Mouse (Mus musculus) lung, postnatal 0 days (tissue): ENCODE measurements at regions not wholly inside any gene's neighbourhood (a gene's known extent, or its start where the extent isn't known, plus 50 kb on each side); places are given as distances from the start of the nearest gene placed in this dataset.

Experiments used
- CTCF ChIP-seq: IDR thresholded peaks from 2 replicates; pipeline ENCODE4 v1.5.1; 2016; ENCODE audit warnings: antibody characterized with exemption, mild to moderate bottlenecking
- EP300 ChIP-seq: IDR thresholded peaks from 2 replicates; pipeline ENCODE4 v1.6.1; 2016; ENCODE audit warnings: antibody characterized with exemption, mild to moderate bottlenecking, control low read depth

DNA sequence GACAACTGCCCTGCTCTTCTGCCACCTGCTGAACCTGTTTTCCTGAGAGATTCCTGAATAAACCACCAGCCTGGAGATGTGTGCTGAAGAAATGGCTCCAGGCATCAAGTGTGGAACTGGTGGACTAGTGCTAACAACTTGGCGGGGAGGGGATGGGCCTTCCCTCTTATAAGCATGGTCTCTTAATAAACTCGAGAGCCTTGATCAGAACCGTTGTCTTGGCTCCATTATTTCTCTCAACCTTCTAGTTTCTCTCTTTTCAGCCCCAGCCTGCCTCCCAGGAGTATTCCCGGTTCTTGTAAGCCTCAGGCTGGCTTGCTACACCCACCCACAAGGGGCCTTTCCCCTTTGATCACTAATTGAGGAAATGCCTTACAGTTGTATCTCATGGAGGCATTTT lies 473.0 kb upstream of the Cntn5 start:
- TF ChIP-seq CTCF = no peak
- no peak for TF ChIP-seq EP300
